In the genomic region with DNA sequence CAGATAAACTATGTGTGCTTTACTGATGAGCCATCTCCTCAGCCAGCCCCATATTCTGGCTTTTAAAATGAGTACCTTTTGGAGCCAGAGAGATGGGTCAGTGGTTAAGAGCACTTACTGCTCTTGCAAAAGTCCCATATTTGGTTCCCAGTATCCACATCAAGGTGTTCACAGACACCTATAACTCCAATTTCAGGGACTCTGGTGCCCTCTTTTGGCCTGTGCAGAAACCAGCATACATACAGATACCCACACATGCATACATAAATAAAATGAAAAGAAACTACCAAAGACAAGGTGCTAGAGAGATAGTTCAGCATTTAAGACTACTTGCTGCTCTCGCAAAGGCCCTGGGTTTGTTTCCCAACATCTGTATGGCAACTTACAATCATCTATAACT, we compare ENCODE assay signal across 14 mouse cellular contexts. TPM values are rescaled to one million over a fixed set of nuclear protein-coding genes. Genes with fewer than 3 reads are reported as not detected.
DNase-seq lines count a peak whose midpoint lies in the region; ATAC-seq and TF ChIP-seq lines count a peak whose summit lies in the region.
"Had no signal": no experiment of that assay in that cellular context is flagged by ENCODE, and none has a peak within 500 bp of the region (broad histone marks: within the 10 kb centered on the region; RNA-seq: fewer than 3 reads in every experiment).

No protein-coding gene starts in this region.

- no peak overlapping the region for H3K27ac ChIP-seq in layer of hippocampus, adult 2 months
- H3K27ac ChIP-seq: hindbrain, embryonic 10.5 days had no signal

- TF ChIP-seq CTCF in layer of hippocampus, adult 2 months (conservative IDR thresholded peaks at IDR 0.05), result peak; percentile 54

- DNase-seq in embryo, embryonic 10.5 days (ENCODE audit: low spot score), result peak; percentile 13
- no peak for DNase-seq in embryo, embryonic 9.5 days (ENCODE audit: extremely low spot score)
- DNase-seq in layer of hippocampus, adult 2 months (ENCODE audit: low spot score in 2 of 2), result no peak
- no peak for DNase-seq in layer of hippocampus, postnatal 10 days (ENCODE audit: low spot score in 2 of 2)
- peak; percentile 32 for DNase-seq in thymus, postnatal 25 days
- DNase-seq in thymus, postnatal 10 days (ENCODE audit: low spot score in 2 of 2), result no peak
- DNase-seq in cerebellum, postnatal 36 days, result no peak
- DNase-seq: cerebellum, adult 2 months; kidney, postnatal 25 days; right cerebral cortex, postnatal 14 days; thymus, adult 18-20 months had no signal

- no peak overlapping the region for H3K4me3 ChIP-seq in layer of hippocampus, adult 2 months
- H3K4me3 ChIP-seq: hindbrain, embryonic 10.5 days had no signal

- no peak for ATAC-seq in frontal cortex, adult (ENCODE audit: low TSS enrichment)

RNA-seq across cellular contexts. Expression of a gene that starts 46.1 kb away (rescaled TPM):
- total RNA-seq in layer of hippocampus, adult 2 months (2021), result 10 to 100 TPM; 22.9 to 24.8 TPM
- total RNA-seq in layer of hippocampus, postnatal 10 days (2021), result 10 to 100 TPM; 21.1 to 21.5 TPM

RNA-seq across cellular contexts. Expression of a gene that starts 48.4 kb away (rescaled TPM):
- total RNA-seq in layer of hippocampus, adult 2 months (2021), result 10 to 100 TPM; 26.6 to 31.1 TPM
- 10 to 100 TPM; 21.9 to 24.2 TPM for total RNA-seq in layer of hippocampus, postnatal 10 days (2021)
- total RNA-seq: megakaryocyte-erythroid progenitor cell, adult 5-6 weeks had no signal

Comparison
In these comparisons a context has a peak if more than half of its experiments do, and no peak if none do; other contexts are left out.
1. DNase-seq: peak in embryo, embryonic 10.5 days (single experiment) and thymus, postnatal 25 days (single experiment); none in embryo, embryonic 9.5 days (single experiment), layer of hippocampus, adult 2 months (0 of 2), layer of hippocampus, postnatal 10 days (0 of 2), thymus, postnatal 10 days (0 of 2) and cerebellum, postnatal 36 days (0 of 2).